Mouse (Mus musculus): ENCODE measurements around the gene A830031A19Rik. TPM values are rescaled to one million over a fixed set of nuclear protein-coding genes. Genes with fewer than 3 reads are reported as not detected.

A830031A19Rik gene
- total and polyA plus RNA-seq, 3 experiments = not detected

GRCm38 (mm10) chr11:24014642-24015041 is 60.2 kb downstream of the A830031A19Rik start:
- no peak for DNase-seq (ENCODE audit: low read depth, low spot score)
- no peak overlapping the region for H3K9ac ChIP-seq (ENCODE audit: control insufficient read depth, low read depth, low read length, poor library complexity, severe bottlenecking)
- TF ChIP-seq ZC3H11A (IDR thresholded peaks at IDR 0.05; ENCODE audit: low read depth, low read length) (no peak), UBTF (IDR thresholded peaks at IDR 0.05; ENCODE audit: borderline replicate concordance, insufficient read depth, low read depth, low read length) (no peak), CHD1 (IDR thresholded peaks at IDR 0.05; ENCODE audit: low read depth, low read length) (no peak), MXI1 (IDR thresholded peaks at IDR 0.05; ENCODE audit: low read depth, low read length) (no peak), MAFK (IDR thresholded peaks at IDR 0.05; ENCODE audit: borderline replicate concordance, low read depth, low read length) (no peak), RAD21 (IDR thresholded peaks at IDR 0.05; ENCODE audit: low read depth, low read length) (no peak), USF2 (IDR thresholded peaks at IDR 0.05; ENCODE audit: borderline replicate concordance in 1 of 2, insufficient read depth in 1 of 2, low read depth in 1 of 2, low read length in 2 of 2) (no peak), HCFC1 (IDR thresholded peaks at IDR 0.05; ENCODE audit: low read depth, low read length) (no peak)
- no peaks in the 10 kb centered on the region for H3K79me2 ChIP-seq (ENCODE audit: control insufficient read depth, insufficient read depth, low read length, poor library complexity)
- H3K36me3 ChIP-seq (ENCODE audit: control insufficient read depth in 1 of 2, insufficient read depth in 2 of 2, low read length in 2 of 2) = no peaks in the 10 kb centered on the region
- H3K4me3 ChIP-seq (ENCODE audit: control insufficient read depth in 1 of 2, insufficient read depth in 1 of 2, low read depth in 2 of 2, low read length in 2 of 2) = no peak overlapping the region
- no peaks in the 10 kb centered on the region for H3K9me3 ChIP-seq (replicated peaks; ENCODE audit: insufficient read depth, low read length)
- no peaks in the 10 kb centered on the region for H3K4me1 ChIP-seq (ENCODE audit: control insufficient read depth in 1 of 2, insufficient read depth in 2 of 2, low read length in 2 of 2)
- no peak overlapping the region for H3K27ac ChIP-seq (ENCODE audit: control insufficient read depth, low read depth, low read length)
- peaks cover 13 to 15% of the 10 kb centered on the region in 2 experiments for H3K27me3 ChIP-seq (ENCODE audit: control insufficient read depth in 1 of 2, insufficient read depth in 2 of 2, low read length in 2 of 2)

- Histone ChIP-seq H3K36me3 (ENCODE audit: control insufficient read depth in 1 of 2, insufficient read depth in 2 of 2, low read length in 2 of 2) (no peaks in the 10 kb centered on the region), H3K9me3 (replicated peaks; ENCODE audit: insufficient read depth, low read length) (no peaks in the 10 kb centered on the region)
- no peak for TF ChIP-seq CHD1 (IDR thresholded peaks at IDR 0.05; ENCODE audit: low read depth, low read length)
- TF ChIP-seq MEF2A (IDR thresholded peaks at IDR 0.05; ENCODE audit: extremely low read depth, insufficient replicate concordance, low read depth, low read length, poor library complexity, severe bottlenecking) = no peak
- no peak for TF ChIP-seq MAZ (IDR thresholded peaks at IDR 0.05; ENCODE audit: low read depth, low read length)
- no peak for TF ChIP-seq RCOR1 (IDR thresholded peaks at IDR 0.05; ENCODE audit: low read depth, low read length)
- no peak for TF ChIP-seq TAL1 (IDR thresholded peaks at IDR 0.05; ENCODE audit: low read length)
- no peak for TF ChIP-seq CHD2 (IDR thresholded peaks at IDR 0.05; ENCODE audit: low read length)
- TF ChIP-seq SIN3A (IDR thresholded peaks at IDR 0.05; ENCODE audit: low read length) = no peak
- no peak for TF ChIP-seq USF2 (IDR thresholded peaks at IDR 0.05; ENCODE audit: borderline replicate concordance in 1 of 2, insufficient read depth in 1 of 2, low read depth in 1 of 2, low read length in 2 of 2)
- TF ChIP-seq MXI1 (IDR thresholded peaks at IDR 0.05; ENCODE audit: low read depth, low read length) = no peak
- no peak for TF ChIP-seq USF1 (IDR thresholded peaks at IDR 0.05; ENCODE audit: low read depth, low read length)
- no peak for TF ChIP-seq GABPA (IDR thresholded peaks at IDR 0.05; ENCODE audit: low read depth, low read length)
- no peak for TF ChIP-seq E2F4 (IDR thresholded peaks at IDR 0.05; ENCODE audit: borderline replicate concordance, low read depth, low read length)
- no peak for TF ChIP-seq SMC3 (IDR thresholded peaks at IDR 0.05; ENCODE audit: low read depth, low read length)
- no peak for TF ChIP-seq ELF1 (IDR thresholded peaks at IDR 0.05; ENCODE audit: low read depth, low read length)
These were observed 62.6 kb downstream of the A830031A19Rik start for GRCm38 (mm10) chr11:24012301-24012700.

More at GRCm38 (mm10) chr11:24012301-24012700, 62.6 kb downstream of the A830031A19Rik start:
- no peak overlapping the region for H3K4me3 ChIP-seq (ENCODE audit: control insufficient read depth in 1 of 2, insufficient read depth in 1 of 2, low read depth in 2 of 2, low read length in 2 of 2)
- no peak overlapping the region for H3K27ac ChIP-seq (ENCODE audit: control insufficient read depth, low read depth, low read length)
- H3K4me1 ChIP-seq (ENCODE audit: control insufficient read depth in 1 of 2, insufficient read depth in 2 of 2, low read length in 2 of 2) = no peaks in the 10 kb centered on the region
- no peak for DNase-seq (ENCODE audit: low read depth, low spot score)
- H3K27me3 ChIP-seq (ENCODE audit: control insufficient read depth in 1 of 2, insufficient read depth in 2 of 2, low read length in 2 of 2) = peaks cover 10 to 12% of the 10 kb centered on the region in 2 experiments
- no peak overlapping the region for H3K9ac ChIP-seq (ENCODE audit: control insufficient read depth, low read depth, low read length, poor library complexity, severe bottlenecking)
- no peaks in the 10 kb centered on the region for H3K79me2 ChIP-seq (ENCODE audit: control insufficient read depth, insufficient read depth, low read length, poor library complexity)

All from MEL (cell line).